Comparison of ENCODE assay signal across 10 mouse cellular contexts in the genomic region with DNA sequence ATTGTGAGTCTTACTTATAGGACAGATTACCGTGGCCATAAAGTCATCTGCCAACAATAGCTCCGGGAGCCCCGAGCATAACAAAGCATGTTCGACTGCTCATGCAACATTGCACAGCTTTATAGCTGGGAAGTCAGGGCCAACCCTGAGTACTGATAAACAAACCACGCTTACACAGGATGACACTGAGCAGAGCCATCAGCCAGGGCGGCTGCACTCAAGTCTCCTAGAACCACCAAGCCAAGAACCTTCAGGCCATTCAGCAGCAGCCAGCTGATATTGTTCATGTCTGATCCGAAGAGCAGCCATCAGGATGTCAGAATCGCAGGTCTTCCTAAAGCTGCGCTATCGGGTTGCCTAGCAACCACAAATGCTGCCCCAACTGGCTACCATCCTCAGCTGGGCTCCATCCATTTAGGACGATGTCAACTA. TPM values are rescaled to one million over a fixed set of nuclear protein-coding genes. Genes with fewer than 3 reads are reported as not detected.
DNase-seq lines count a peak whose midpoint lies in the region; ATAC-seq and TF ChIP-seq lines count a peak whose summit lies in the region.
"Had no signal": no experiment of that assay in that cellular context is flagged by ENCODE, and none has a peak within 500 bp of the region (broad histone marks: within the 10 kb centered on the region; RNA-seq: fewer than 3 reads in every experiment).

No protein-coding gene starts in this region.

- H3K36me3 ChIP-seq in lung, postnatal 0 days (ENCODE audit: insufficient read depth, low read length): no peaks in the 10 kb centered on the region
- no peaks in the 10 kb centered on the region for H3K36me3 ChIP-seq in hindbrain, embryonic 15.5 days
- H3K36me3 ChIP-seq in neural tube, embryonic 14.5 days (ENCODE audit: control insufficient read depth, insufficient read depth, low read length): no peaks in the 10 kb centered on the region
- H3K36me3 ChIP-seq: liver, embryonic 12.5 days had no signal

- no peak overlapping the region for H3K27ac ChIP-seq in lung, postnatal 0 days (ENCODE audit: low read length)
- peak overlapping the region; percentile 56 for H3K27ac ChIP-seq in hindbrain, embryonic 15.5 days (replicated peaks)
- H3K27ac ChIP-seq in neural tube, embryonic 14.5 days (ENCODE audit: low read depth, low read length): peak overlapping the region; percentile 23; the same call in 1 of the 2 replicates
- H3K27ac ChIP-seq: liver, embryonic 12.5 days had no signal

- ATAC-seq in lung, postnatal 0 days: peak; percentile 55
- ATAC-seq in hindbrain, embryonic 15.5 days (ENCODE audit: low FRiP score, low read depth): peak; percentile 83
- ATAC-seq in neural tube, embryonic 14.5 days (ENCODE audit: low read depth): peak; percentile 84
- ATAC-seq: liver, embryonic 12.5 days had no signal

- no peaks in the 10 kb centered on the region for H3K9me3 ChIP-seq in lung, postnatal 0 days (ENCODE audit: low read length)
- H3K9me3 ChIP-seq in hindbrain, embryonic 15.5 days: no peaks in the 10 kb centered on the region
- H3K9me3 ChIP-seq in neural tube, embryonic 14.5 days (ENCODE audit: control insufficient read depth, low read length): no peaks in the 10 kb centered on the region
- H3K9me3 ChIP-seq: liver, embryonic 12.5 days had no signal

- TF ChIP-seq CTCF in lung, postnatal 0 days (IDR thresholded peaks at IDR 0.05): no peak
- TF ChIP-seq CTCF in lung, adult 2 months (IDR thresholded peaks at IDR 0.05; ENCODE audit: insufficient read depth, low read length): no peak

- DNase-seq in cerebellum, adult 9-10 months: peak; percentile 60
- no peak for DNase-seq in cerebellum, adult 9-11 months
- no peak for DNase-seq in lung, postnatal 0 days (ENCODE audit: low spot score)
- no peak for DNase-seq in lung, adult 2 months
- no peak for DNase-seq in gastrocnemius, postnatal 10 days
- no peak for DNase-seq in urinary bladder, adult 18-20 months (ENCODE audit: low spot score in 2 of 2)

- H3K4me3 ChIP-seq in lung, postnatal 0 days (ENCODE audit: low read depth, low read length): no peak overlapping the region
- H3K4me3 ChIP-seq in lung, adult 2 months (replicated peaks; ENCODE audit: extremely low read depth, low read depth, low read length): no peak overlapping the region
- H3K4me3 ChIP-seq in hindbrain, embryonic 15.5 days: no peak overlapping the region
- no peak overlapping the region for H3K4me3 ChIP-seq in neural tube, embryonic 14.5 days (ENCODE audit: low read depth, low read length)
- H3K4me3 ChIP-seq: liver, embryonic 12.5 days had no signal

- H3K4me1 ChIP-seq in lung, postnatal 0 days (ENCODE audit: insufficient read depth, low read depth, low read length): no peaks in the 10 kb centered on the region
- peaks cover 5% of the 10 kb centered on the region; the same call in 1 of the 2 replicates for H3K4me1 ChIP-seq in lung, adult 2 months (ENCODE audit: control insufficient read depth, insufficient read depth, low read length)
- H3K4me1 ChIP-seq in hindbrain, embryonic 15.5 days (replicated peaks): peaks cover 7% of the 10 kb centered on the region
- H3K4me1 ChIP-seq in neural tube, embryonic 14.5 days (ENCODE audit: control insufficient read depth, insufficient read depth, low read length): peaks cover 4% of the 10 kb centered on the region; the same call in 1 of the 2 replicates
- H3K4me1 ChIP-seq: liver, embryonic 12.5 days had no signal

- H3K4me2 ChIP-seq in lung, postnatal 0 days (replicated peaks; ENCODE audit: low read depth, low read length): no peak overlapping the region
- no peak overlapping the region; the same call in 1 of the 2 replicates for H3K4me2 ChIP-seq in hindbrain, embryonic 15.5 days
- peak overlapping the region; percentile 12; the same call in 1 of the 2 replicates for H3K4me2 ChIP-seq in neural tube, embryonic 14.5 days (ENCODE audit: low read depth, low read length)
- H3K4me2 ChIP-seq: heart, embryonic 11.5 days; liver, embryonic 12.5 days had no signal

- no peak overlapping the region for H3K9ac ChIP-seq in lung, postnatal 0 days (replicated peaks; ENCODE audit: low read depth)
- H3K9ac ChIP-seq in hindbrain, embryonic 15.5 days: no peak overlapping the region
- H3K9ac ChIP-seq in neural tube, embryonic 14.5 days (replicated peaks; ENCODE audit: low read depth, low read length): no peak overlapping the region; the same call in 1 of the 2 replicates
- H3K9ac ChIP-seq: liver, embryonic 12.5 days had no signal

- H3K27me3 ChIP-seq in lung, postnatal 0 days (replicated peaks; ENCODE audit: insufficient read depth, low read length): no peaks in the 10 kb centered on the region
- H3K27me3 ChIP-seq in hindbrain, embryonic 15.5 days: no peaks in the 10 kb centered on the region
- H3K27me3 ChIP-seq in neural tube, embryonic 14.5 days (ENCODE audit: control insufficient read depth, insufficient read depth, low read length): no peaks in the 10 kb centered on the region
- H3K27me3 ChIP-seq: liver, embryonic 12.5 days had no signal

- no peak for TF ChIP-seq EP300 in lung, postnatal 0 days (IDR thresholded peaks at IDR 0.05)

- WGBS in lung, postnatal 0 days: 50% methylated on average over 11 of the region's 11 CpGs
- WGBS in lung, adult 2 months: 51% methylated on average over 11 of the region's 11 CpGs
- 25% methylated on average over 11 of the region's 11 CpGs for WGBS in hindbrain, embryonic 15.5 days
- 14% methylated on average over 11 of the region's 11 CpGs for WGBS in neural tube, embryonic 14.5 days

- no peak for TF ChIP-seq POLR2A in lung, adult 2 months (IDR thresholded peaks at IDR 0.05; ENCODE audit: borderline replicate concordance, extremely low read depth, low read depth, low read length)

RNA-seq across cellular contexts. Expression of gene Dock9, which starts 35.6 kb away (rescaled TPM):
- 19.8 and 22.4 TPM in 2 replicates for polyA plus RNA-seq in lung, postnatal 0 days (2015; fragmentation: Nextera tagmentation; extraction: Ambion mirVana)
- 62.3 and 73.3 TPM in 2 replicates for polyA plus RNA-seq in lung, adult 2 months (2012; rRNA removed)
- polyA plus RNA-seq in hindbrain, embryonic 15.5 days (2015; fragmentation: Nextera tagmentation; extraction: Ambion mirVana): 11.0 and 12.1 TPM in 2 replicates
- 11.2 and 13.2 TPM in 2 replicates for polyA plus RNA-seq in neural tube, embryonic 14.5 days (2014; fragmentation: Nextera tagmentation; extraction: Ambion mirVana)
- 10 to 100 TPM; 28.3 to 35.0 TPM for total RNA-seq in gastrocnemius, postnatal 10 days (2021)
